Mouse (Mus musculus) A20 (cell line): ENCODE measurements around the gene Gm6377.

Experiments used
- DNase-seq: peaks from one replicate; pipeline ENCODE4 v3.0.0-alpha.2; 2011; ENCODE audit warnings: low read depth, low spot score

The Gm6377 gene

DNA sequence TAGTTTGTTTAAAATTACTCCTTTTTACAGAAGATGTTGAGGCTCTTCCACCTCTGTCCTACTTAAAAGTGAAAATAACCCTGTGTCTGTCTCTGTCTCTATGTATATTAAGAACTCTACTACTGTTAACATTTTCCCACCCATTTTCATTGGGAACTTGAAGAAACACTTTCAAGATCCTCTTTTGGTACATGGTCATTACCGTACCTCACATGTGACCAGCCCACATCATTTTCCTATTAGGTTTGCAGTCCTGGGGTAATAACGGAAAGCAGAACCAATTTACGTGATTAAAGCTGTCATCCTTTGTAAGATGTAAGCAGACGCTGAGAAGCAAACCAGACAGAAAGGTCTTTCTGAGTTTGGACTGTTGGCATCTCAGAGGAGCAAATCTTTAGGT, at the start of gene Gm6377:
Gm6377 (plus strand) TSS at position 289 of the 400 bp plus-strand sequence.
- peak; percentile 64 for DNase-seq

GRCm38 (mm10) chrX:109147108-109147507, 49.4 kb upstream of the Gm6377 start:
- no peak for DNase-seq

GRCm38 (mm10) chrX:109151228-109151627, 45.3 kb upstream of the Gm6377 start:
- DNase-seq: no peak

DNA sequence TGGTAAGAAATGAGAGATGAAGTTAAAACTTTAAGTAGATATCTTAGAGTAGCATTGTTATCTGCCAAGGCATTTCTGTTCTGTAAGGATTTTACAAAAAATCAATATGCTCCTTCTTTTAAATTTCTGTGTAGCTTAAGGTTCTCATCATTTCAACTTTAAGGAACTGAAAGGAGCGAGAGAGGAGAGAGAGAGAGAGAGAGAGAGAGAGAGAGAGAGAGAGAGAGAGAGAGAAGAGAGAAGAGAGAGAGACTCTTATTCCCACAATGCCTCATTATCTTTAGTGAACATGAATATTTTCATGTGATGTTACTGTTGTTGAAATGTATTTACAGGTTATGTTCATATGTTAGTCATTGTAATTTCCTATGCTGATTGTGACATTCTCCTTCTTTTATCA, 36.2 kb upstream of the Gm6377 start:
- DNase-seq: no peak

DNA sequence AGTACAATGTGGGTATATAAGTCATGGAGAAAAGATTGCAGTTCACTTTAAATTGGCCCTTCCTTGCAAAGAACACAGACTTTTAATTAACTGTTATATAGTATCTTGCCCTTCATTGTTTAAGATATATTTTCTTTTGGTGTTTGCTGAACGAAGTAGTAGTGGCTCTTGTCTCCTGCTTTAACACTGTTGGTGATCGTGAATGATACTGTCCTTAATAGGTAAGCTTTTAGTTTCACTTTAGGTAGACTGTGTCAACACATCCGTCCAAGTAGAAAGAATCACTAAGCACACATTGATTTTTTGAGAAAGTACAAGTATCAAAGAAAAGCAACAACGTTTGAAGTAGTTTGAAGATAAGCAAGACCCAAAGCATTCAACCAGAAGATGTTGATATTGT, 35.7 kb upstream of the Gm6377 start:
- peak; percentile 48 for DNase-seq

DNA sequence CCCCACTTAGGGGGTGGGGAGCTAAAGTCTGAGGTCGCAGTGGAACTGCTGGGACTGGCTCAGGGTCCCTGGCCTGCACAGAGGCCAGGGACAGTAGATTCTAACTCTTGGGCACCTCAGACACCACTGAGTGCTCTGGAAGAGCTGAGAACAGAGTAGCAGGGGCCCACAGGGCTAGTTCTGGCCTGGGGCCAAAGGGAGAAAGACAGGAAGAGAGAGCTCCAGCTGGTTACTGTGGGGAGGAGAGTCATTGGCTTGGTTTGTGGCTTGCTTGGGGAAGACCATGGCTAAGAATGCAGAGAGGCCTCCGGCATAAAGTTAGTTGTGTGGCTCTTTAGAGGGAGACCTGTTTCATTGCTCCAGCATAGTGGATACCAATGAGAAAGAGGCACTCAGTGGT, 21.5 kb upstream of the Gm6377 start:
- DNase-seq: no peak

DNA sequence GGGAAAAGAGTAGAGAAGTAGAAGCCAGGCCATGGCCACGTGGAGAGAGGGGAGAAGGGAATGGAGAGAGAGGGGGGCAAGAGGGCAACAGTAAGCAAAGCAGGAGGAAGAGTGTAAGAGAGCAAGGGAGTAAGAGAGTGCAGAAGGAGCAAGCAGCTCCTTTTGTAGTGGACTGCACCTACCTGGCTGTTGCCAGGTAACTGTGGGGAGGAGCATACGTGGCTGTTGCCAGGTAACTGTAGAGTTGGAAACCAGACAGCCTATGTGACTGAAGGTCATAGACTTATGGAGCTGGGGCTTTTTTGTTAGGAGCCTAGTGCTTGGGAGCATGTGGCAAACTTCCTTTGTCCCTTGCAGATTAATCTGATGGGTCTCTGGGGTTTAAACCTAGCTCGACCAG, 21.1 kb upstream of the Gm6377 start:
- no peak for DNase-seq

- DNase-seq: no peak
These were observed 11.7 kb upstream of the Gm6377 start for GRCm38 (mm10) chrX:109184706-109185478.

GRCm38 (mm10) chrX:109189607-109190006, 6.9 kb upstream of the Gm6377 start:
- no peak for DNase-seq

DNA sequence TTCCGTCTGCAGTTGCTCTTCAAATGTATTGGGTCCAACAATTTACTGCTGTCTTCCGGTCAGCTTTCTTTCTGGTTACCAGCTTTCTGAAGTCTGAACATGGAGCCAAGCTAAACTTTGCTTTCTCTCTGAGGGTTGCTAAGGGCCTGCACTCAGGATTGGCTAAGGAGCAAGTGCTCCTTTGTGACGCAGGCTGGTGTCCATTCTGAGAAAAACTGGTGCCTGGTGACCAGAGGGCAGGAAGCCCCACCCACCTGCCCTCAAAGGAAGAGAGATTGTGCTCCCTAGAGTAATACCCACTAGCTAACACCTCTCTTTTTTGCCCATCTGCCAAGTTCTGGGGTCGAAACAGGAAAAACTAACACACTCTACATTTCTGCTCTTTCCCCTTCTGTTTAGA, 5.6 kb upstream of the Gm6377 start:
- DNase-seq: no peak

DNA sequence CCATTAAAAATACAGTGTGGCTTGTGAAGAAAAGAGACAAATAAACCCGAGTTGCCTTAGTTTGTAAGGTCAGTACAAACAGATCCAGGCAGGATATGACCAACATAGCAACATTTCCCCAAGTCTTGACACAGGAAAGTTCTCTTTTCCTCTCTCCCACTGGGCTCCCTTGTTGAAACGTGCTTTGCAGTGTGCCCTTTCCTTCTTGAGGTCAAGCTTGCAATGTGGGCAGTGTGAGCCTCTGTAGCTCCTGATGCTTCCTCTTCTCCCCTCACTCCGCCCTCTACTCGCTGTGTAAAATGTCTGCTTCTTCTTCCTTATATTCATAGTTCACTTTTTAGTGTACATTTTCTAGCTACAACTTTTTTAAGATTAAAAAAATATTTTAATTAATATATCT, 5.1 kb upstream of the Gm6377 start:
- DNase-seq: no peak

DNA sequence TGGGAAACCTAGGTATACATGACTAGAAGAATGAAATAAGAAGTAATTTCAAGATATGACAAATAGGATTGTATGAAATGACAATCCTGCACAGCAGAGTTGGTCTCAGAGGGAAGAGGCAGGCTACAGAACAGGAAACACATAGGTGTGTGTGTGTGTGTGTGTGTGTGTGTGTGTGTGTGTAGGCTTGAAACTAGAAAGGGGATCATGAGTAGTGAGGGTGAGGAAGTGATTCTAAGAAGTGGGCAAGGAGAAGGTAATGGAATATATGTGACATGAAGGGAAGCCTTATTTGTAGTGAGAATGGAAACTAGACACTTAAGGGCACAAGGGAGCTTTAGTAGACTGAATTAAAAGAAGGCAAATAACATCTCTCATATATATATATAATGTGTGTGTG, 11.3 kb downstream of the Gm6377 start:
- DNase-seq: peak; percentile 27

DNA sequence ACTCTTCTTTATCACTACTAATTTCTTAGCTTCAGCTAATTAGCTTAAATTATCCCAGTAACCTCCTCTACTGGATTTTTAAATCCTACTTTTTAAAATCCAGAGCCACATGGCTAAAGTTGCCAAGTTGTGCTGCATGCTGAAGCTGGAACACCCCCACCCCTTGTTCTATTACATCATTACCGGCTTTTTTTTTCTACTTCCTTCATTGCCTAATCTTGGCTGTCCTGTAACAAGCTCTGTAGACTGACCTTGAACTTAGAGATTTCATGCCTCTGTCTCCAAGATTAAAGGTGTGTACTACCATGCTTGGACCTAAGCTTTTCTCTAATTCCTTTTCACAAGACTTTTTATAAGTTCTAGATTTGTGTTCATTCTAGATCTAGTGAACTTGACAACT, 32.2 kb downstream of the Gm6377 start:
- no peak for DNase-seq

DNA sequence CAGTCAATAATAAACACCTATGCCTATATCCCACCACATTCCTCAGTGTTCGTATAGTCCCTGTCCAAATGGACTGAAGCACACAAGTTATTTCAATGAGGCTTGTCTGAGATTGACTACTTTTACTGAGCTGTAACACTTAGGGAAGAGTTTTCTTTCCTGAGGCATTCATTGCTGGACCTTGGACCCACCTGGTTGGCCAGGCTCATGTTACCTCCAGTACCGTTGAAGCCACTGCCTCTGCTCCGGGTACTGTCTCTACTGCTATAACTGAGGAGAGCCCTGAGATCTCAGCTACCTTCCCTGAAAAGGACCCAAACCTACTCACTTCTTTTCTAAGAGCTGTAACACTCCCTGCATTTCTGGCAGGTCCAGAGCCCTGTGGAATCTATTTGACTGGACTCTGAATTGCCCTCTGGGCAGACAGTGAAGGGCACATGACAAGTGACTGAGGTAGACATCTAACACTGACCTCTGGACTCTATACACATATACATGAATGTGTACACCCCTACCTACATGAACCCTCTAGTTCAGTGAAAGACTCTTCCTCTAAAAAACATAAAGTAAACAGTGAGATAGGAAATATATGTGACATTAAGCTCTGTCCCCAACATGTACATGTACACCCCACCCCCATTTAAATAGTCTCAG, 39.0 kb downstream of the Gm6377 start:
- DNase-seq: no peak

DNA sequence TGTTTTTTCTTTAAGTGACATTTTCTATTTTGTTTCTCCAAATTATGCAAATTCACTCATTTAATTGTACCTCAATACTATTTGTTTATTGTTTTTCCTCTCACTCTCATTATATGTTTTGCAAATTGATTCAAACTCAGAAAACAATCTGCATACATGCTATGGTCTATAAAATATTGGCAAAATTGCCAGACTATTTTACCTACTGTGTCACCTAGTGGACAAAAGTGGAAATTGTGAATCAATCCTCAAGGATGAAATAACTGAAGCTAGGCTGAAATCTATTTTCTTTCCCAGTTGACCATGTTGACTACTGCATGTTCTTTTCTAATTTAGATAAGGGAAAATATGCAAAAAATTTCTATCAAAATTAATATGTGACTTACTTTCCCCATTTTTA, 41.6 kb downstream of the Gm6377 start:
- peak; percentile 22 for DNase-seq
